Mouse (Mus musculus) layer of hippocampus, adult 2 months (tissue): ENCODE measurements at regions not wholly inside any gene's neighbourhood (a gene's known extent, or its start where the extent isn't known, plus 50 kb on each side); places are given as distances from the start of the nearest gene placed in this dataset.
A peak's percentile ranks its signal among the peaks of the same experiment; 100 is the strongest.

Experiments
- DNase-seq, 2 experiments: peaks; one replicate each; pipeline ENCODE4 v3.0.0; 2022; ENCODE audit warnings: low spot score in 2 of 2
- H3K27ac ChIP-seq: fragments of 200-600 bp; 2 replicates; pipeline ENCODE4 v1.8.1; 2022
- H3K4me3 ChIP-seq: fragments of 200-600 bp; 2 replicates; pipeline ENCODE4 v1.8.1; 2022; ENCODE audit warnings: mild to moderate bottlenecking
- CTCF ChIP-seq: fragments of 200-600 bp; conservative IDR thresholded peaks from 2 replicates; pipeline ENCODE4 v1.8.1; 2022; ENCODE audit warnings: antibody characterized with exemption, mild to moderate bottlenecking, moderate library complexity

DNA sequence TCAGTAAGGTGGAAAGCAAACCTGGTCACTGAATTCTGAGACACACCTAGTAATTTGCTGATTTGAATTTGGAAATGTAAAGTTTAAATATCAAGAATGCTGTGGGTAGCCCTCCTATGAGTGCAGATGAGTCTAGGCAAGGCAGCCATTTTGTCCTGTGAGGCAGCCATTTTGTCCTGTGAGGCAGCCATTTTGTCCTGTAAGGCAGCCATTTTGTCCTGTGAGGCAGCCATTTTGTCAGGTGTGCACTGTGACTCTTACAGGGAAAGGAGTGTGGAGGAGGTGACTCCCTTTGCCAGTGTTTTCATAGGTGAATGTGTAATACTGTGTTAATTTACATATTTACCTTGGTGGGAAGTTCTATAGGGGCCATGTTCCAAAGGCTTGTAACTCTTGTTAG, 241.5 kb downstream of the Adra2a start:
- no peak for TF ChIP-seq CTCF
- Histone ChIP-seq H3K27ac (no peak overlapping the region), H3K4me3 (no peak overlapping the region)
- DNase-seq, result no peak

- DNase-seq, result no peak
- H3K27ac ChIP-seq, result no peak overlapping the region
- no peak for TF ChIP-seq CTCF
- no peak overlapping the region for H3K4me3 ChIP-seq
These were observed 253.9 kb downstream of the Adra2a start for GRCm38 (mm10) chr19:54297663-54298388.

- no peak for DNase-seq
These were observed 267.3 kb downstream of the Adra2a start for GRCm38 (mm10) chr19:54311289-54311688.

GRCm38 (mm10) chr19:54311723-54312122, 267.8 kb downstream of the Adra2a start:
- Histone ChIP-seq H3K4me3 (no peak overlapping the region), H3K27ac (no peak overlapping the region)
- TF ChIP-seq CTCF, result no peak
- no peak for DNase-seq

More at GRCm38 (mm10) chr19:54311289-54311688, 267.3 kb downstream of the Adra2a start:
- no peak for TF ChIP-seq CTCF
- H3K27ac ChIP-seq, result no peak overlapping the region
- H3K4me3 ChIP-seq, result no peak overlapping the region

- no peak overlapping the region for H3K4me3 ChIP-seq
- DNase-seq, result no peak
- TF ChIP-seq CTCF, result no peak
- H3K27ac ChIP-seq, result no peak overlapping the region
These were observed 279.3 kb downstream of the Adra2a start for GRCm38 (mm10) chr19:54323276-54323675.

GRCm38 (mm10) chr19:54324991-54325390, 281.0 kb downstream of the Adra2a start:
- no peak overlapping the region for H3K4me3 ChIP-seq
- no peak overlapping the region for H3K27ac ChIP-seq
- TF ChIP-seq CTCF, result peak; percentile 42
- no peak for DNase-seq

DNA sequence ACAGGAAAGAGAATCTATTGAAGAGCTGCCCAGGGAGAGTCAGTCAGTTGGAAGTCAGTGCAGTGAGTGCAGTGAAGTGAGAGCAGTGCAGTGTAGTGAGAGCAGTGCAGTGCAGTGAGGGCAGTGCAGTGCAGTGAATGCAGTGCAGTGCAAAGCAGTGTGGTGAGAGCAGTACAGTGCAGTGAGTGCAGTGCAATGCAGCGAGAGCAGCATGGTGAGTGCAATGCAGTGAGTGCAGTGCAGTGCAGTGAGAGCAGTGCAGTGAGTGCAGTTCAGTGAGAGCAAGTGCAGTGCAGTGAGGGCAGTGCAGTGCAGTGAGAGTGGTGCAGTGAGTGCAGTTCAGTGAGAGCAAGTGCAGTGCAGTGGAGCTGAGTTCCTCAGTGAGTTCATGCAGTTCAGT, 288.2 kb downstream of the Adra2a start:
- DNase-seq, result no peak

GRCm38 (mm10) chr19:54340778-54341291, 296.9 kb downstream of the Adra2a start:
- no peak for TF ChIP-seq CTCF
- DNase-seq, result no peak
- Histone ChIP-seq H3K4me3 (no peak overlapping the region), H3K27ac (no peak overlapping the region)

More for the DNA sequence above, 288.2 kb downstream of the Adra2a start:
- no peak overlapping the region for H3K4me3 ChIP-seq
- H3K27ac ChIP-seq, result no peak overlapping the region
- TF ChIP-seq CTCF, result no peak

GRCm38 (mm10) chr19:54359731-54360130, 315.8 kb downstream of the Adra2a start:
- Histone ChIP-seq H3K27ac (no peak overlapping the region), H3K4me3 (no peak overlapping the region)
- no peak for TF ChIP-seq CTCF
- DNase-seq, result no peak

DNA sequence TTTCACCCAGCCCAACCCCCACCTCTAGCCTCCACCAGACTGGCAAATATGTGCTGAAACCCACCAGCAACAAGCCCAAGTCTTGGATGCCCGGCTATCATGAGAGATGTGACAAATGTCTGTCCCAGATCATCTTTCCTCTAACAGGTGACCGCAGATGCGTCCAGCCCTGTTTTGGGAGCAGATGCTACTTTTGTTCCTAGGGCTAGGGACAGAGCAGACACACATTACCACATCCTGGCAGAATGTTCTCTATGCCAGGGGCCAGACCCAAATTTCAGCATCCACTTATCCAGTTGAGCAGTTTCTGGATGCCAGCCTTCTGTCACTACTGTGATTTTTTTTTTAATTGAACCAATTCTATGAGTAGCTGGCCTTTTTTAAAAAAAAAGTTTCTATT, 316.7 kb downstream of the Adra2a start:
- no peak overlapping the region for H3K4me3 ChIP-seq
- DNase-seq, result no peak
- no peak for TF ChIP-seq CTCF
- no peak overlapping the region for H3K27ac ChIP-seq

GRCm38 (mm10) chr19:54385101-54385500, 341.1 kb downstream of the Adra2a start:
- H3K27ac ChIP-seq, result no peak overlapping the region
- TF ChIP-seq CTCF, result no peak
- no peak for DNase-seq
- H3K4me3 ChIP-seq, result no peak overlapping the region

DNA sequence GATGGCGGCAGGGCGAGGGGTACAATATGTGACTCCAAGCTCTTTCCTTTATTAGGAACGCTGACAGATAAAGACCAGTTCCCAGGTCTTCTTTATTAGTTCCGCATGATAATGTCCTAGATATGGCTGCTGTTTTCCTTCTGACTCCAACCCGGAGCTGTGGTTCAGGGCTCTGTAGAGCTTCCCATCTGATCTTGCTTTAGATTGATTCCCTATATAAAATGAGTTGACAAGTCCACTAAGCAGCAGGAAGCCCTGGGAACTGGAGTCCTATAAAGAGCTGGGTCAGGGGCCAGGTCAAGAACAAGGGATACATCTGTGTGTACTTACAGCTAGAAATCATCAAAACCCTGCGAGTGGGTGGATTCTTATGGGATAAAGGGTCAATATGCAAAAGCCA, 347.5 kb downstream of the Adra2a start:
- no peak overlapping the region for H3K27ac ChIP-seq
- TF ChIP-seq CTCF, result no peak
- H3K4me3 ChIP-seq, result no peak overlapping the region
- DNase-seq, result no peak

GRCm38 (mm10) chr19:54399651-54400050, 355.7 kb downstream of the Adra2a start:
- no peak for DNase-seq
- Histone ChIP-seq H3K4me3 (no peak overlapping the region), H3K27ac (no peak overlapping the region)
- TF ChIP-seq CTCF, result no peak

DNA sequence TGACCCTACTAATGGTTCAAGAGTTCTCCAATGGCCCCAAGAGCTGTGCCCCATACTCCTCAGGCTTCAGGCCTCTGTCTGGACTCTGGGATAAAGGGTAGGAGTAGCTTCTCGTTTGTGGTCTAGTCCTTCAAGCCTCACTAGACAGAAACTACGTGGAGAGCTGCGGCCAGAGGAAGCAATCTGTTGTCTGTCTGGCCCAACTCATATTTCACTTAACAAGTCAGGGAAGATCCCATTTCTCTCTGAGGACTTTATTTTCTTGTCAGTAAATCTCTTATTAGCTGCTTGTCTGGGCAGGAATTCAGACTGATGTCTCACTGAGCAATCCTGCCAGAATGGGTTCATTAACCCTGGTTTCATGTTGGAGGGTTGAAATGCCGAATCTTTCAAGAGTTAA, 364.0 kb downstream of the Adra2a start:
- H3K4me3 ChIP-seq, result no peak overlapping the region
- TF ChIP-seq CTCF, result no peak
- no peak for DNase-seq

GRCm38 (mm10) chr19:54429062-54429461, 385.1 kb downstream of the Adra2a start:
- H3K4me3 ChIP-seq, result no peak overlapping the region
- H3K27ac ChIP-seq, result no peak overlapping the region
- no peak for TF ChIP-seq CTCF

More for the DNA sequence above, 364.0 kb downstream of the Adra2a start:
- no peak overlapping the region for H3K27ac ChIP-seq

More at GRCm38 (mm10) chr19:54429062-54429461, 385.1 kb downstream of the Adra2a start:
- no peak for DNase-seq
